In the genomic region with DNA sequence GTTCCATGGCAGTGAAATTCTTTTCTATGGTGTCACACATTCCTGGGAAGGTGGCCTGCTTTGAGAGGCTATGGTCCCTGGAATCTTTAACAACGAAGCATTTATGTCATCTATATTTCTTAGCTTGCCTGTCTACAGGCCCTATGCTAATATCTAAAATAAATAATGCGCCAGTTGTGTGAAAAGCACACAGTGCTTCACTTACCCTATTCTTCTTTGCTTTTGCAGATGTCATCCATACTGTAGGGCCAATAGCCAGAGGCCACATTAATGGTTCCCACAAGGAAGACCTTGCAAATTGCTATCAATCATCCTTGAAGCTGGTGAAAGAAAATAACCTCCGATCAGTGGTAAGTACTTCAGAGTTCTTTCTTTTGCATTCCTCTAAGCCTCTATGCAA, we compare ENCODE assay signal across 24 mouse cellular contexts.
DNase-seq lines count a peak whose midpoint lies in the region; ATAC-seq lines count a peak whose summit lies in the region.
"Had no signal": no experiment of that assay in that cellular context is flagged by ENCODE, and none has a peak within 500 bp of the region (broad histone marks: within the 10 kb centered on the region; RNA-seq: fewer than 3 reads in every experiment).

No protein-coding gene starts in this region.

- H3K4me2 ChIP-seq in forebrain, embryonic 11.5 days (ENCODE audit: low read depth, low read length, severe bottlenecking): no peak overlapping the region
- no peak overlapping the region for H3K4me2 ChIP-seq in limb, embryonic 11.5 days (ENCODE audit: low read depth, severe bottlenecking)
- H3K4me2 ChIP-seq: hindbrain, embryonic 12.5 days had no signal

- H3K36me3 ChIP-seq in forebrain, embryonic 11.5 days (ENCODE audit: control insufficient read depth, insufficient read depth, low read length): no peaks in the 10 kb centered on the region
- H3K36me3 ChIP-seq in forebrain, embryonic 10.5 days (replicated peaks): no peaks in the 10 kb centered on the region
- no peaks in the 10 kb centered on the region for H3K36me3 ChIP-seq in limb, embryonic 11.5 days (ENCODE audit: control insufficient read depth, insufficient read depth, low read length)
- no peaks in the 10 kb centered on the region for H3K36me3 ChIP-seq in limb, embryonic 10.5 days
- H3K36me3 ChIP-seq: G1E; heart, embryonic 10.5 days; hindbrain, embryonic 12.5 days had no signal

- no peaks in the 10 kb centered on the region for H3K9me3 ChIP-seq in forebrain, embryonic 11.5 days (ENCODE audit: control insufficient read depth, low read length)
- H3K9me3 ChIP-seq in forebrain, embryonic 10.5 days: no peaks in the 10 kb centered on the region
- H3K9me3 ChIP-seq in limb, embryonic 11.5 days (ENCODE audit: control insufficient read depth, low read length): no peaks in the 10 kb centered on the region
- no peaks in the 10 kb centered on the region for H3K9me3 ChIP-seq in limb, embryonic 10.5 days (replicated peaks)
- H3K9me3 ChIP-seq: heart, embryonic 10.5 days; hindbrain, embryonic 12.5 days had no signal

- peak; percentile 61 for ATAC-seq in forebrain, embryonic 11.5 days (replicated peaks; ENCODE audit: low FRiP score)
- ATAC-seq in limb, embryonic 11.5 days (ENCODE audit: insufficient number of reproducible peaks, low FRiP score, low TSS enrichment, low read depth): peak; percentile 44; the same call in 1 of the 2 replicates
- ATAC-seq: activated CD4-positive, CD25-positive, alpha-beta regulatory T cell, adult 4 months; CD4-positive, CD25-positive, alpha-beta regulatory T cell, adult 4 months; hindbrain, embryonic 16.5 days; inflammation-experienced regulatory T-cells, adult 6 months; intestine, postnatal 0 days had no signal

- 68% methylated on average over 3 of the region's 3 CpGs for WGBS in forebrain, embryonic 11.5 days
- 85% methylated on average over 3 of the region's 3 CpGs for WGBS in forebrain, embryonic 10.5 days
- WGBS in limb, embryonic 11.5 days: 82% methylated on average over 3 of the region's 3 CpGs
- WGBS in limb, embryonic 10.5 days: 83% methylated on average over 3 of the region's 3 CpGs

- DNase-seq in forebrain, embryonic 11.5 days (ENCODE audit: low spot score): no peak
- DNase-seq in forebrain, embryonic 10.5 days (ENCODE audit: extremely low spot score, low spot score): no peak
- DNase-seq in limb, embryonic 11.5 days (ENCODE audit: low spot score): no peak
- DNase-seq in limb, embryonic 10.5 days (ENCODE audit: low spot score): no peak
- peak; percentile 5 for DNase-seq in R1 (ENCODE audit: low read depth, low spot score)
- DNase-seq in mesoderm, embryonic 11.5 days (ENCODE audit: low read depth, low spot score): peak; percentile 32
- DNase-seq in right cerebral cortex, postnatal 36 days (ENCODE audit: low spot score in 2 of 2): no peak
- DNase-seq: adrenal gland, postnatal 14 days; B cell, adult 2 months; cerebellum, adult 18-20 months; cerebellum, postnatal 10 days; gastrocnemius, postnatal 10 days; heart, adult 18-20 months; heart, postnatal 10 days; heart, postnatal 4 days; kidney, adult 8-10 months had no signal

- no peak overlapping the region for H3K27ac ChIP-seq in forebrain, embryonic 11.5 days (ENCODE audit: low read depth, low read length)
- H3K27ac ChIP-seq in forebrain, embryonic 10.5 days: no peak overlapping the region
- no peak overlapping the region for H3K27ac ChIP-seq in limb, embryonic 11.5 days (replicated peaks; ENCODE audit: low read depth, low read length)
- no peak overlapping the region for H3K27ac ChIP-seq in limb, embryonic 10.5 days
- H3K27ac ChIP-seq: heart, embryonic 10.5 days; hindbrain, embryonic 12.5 days had no signal

- no peaks in the 10 kb centered on the region for H3K4me1 ChIP-seq in forebrain, embryonic 11.5 days (replicated peaks; ENCODE audit: control insufficient read depth, insufficient read depth, low read length)
- H3K4me1 ChIP-seq in forebrain, embryonic 10.5 days: peaks cover 3% of the 10 kb centered on the region; the same call in 1 of the 2 replicates
- no peaks in the 10 kb centered on the region for H3K4me1 ChIP-seq in limb, embryonic 11.5 days (ENCODE audit: control insufficient read depth, insufficient read depth, low read length)
- H3K4me1 ChIP-seq in limb, embryonic 10.5 days: no peaks in the 10 kb centered on the region
- H3K4me1 ChIP-seq: heart, embryonic 10.5 days; hindbrain, embryonic 12.5 days had no signal

- no peak overlapping the region for H3K9ac ChIP-seq in forebrain, embryonic 11.5 days (ENCODE audit: low read length)
- H3K9ac ChIP-seq in limb, embryonic 11.5 days (ENCODE audit: low read length): no peak overlapping the region
- H3K9ac ChIP-seq: hindbrain, embryonic 12.5 days had no signal

- H3K27me3 ChIP-seq in forebrain, embryonic 11.5 days (ENCODE audit: control insufficient read depth, insufficient read depth, low read length): no peaks in the 10 kb centered on the region
- no peaks in the 10 kb centered on the region for H3K27me3 ChIP-seq in forebrain, embryonic 10.5 days (ENCODE audit: poor library complexity, severe bottlenecking)
- H3K27me3 ChIP-seq in limb, embryonic 11.5 days (ENCODE audit: control insufficient read depth, insufficient read depth, low read length): no peaks in the 10 kb centered on the region
- H3K27me3 ChIP-seq in limb, embryonic 10.5 days (ENCODE audit: low read depth, poor library complexity, severe bottlenecking): no peaks in the 10 kb centered on the region
- H3K27me3 ChIP-seq: hindbrain, embryonic 12.5 days had no signal

- H3K4me3 ChIP-seq in forebrain, embryonic 11.5 days (ENCODE audit: low read depth, low read length): no peak overlapping the region
- no peak overlapping the region for H3K4me3 ChIP-seq in forebrain, embryonic 10.5 days
- no peak overlapping the region for H3K4me3 ChIP-seq in limb, embryonic 11.5 days (ENCODE audit: low read depth, low read length)
- no peak overlapping the region for H3K4me3 ChIP-seq in limb, embryonic 10.5 days
- H3K4me3 ChIP-seq: heart, embryonic 10.5 days; hindbrain, embryonic 12.5 days had no signal

Comparison
In these comparisons a context has a peak if more than half of its experiments do, and no peak if none do; other contexts are left out.
1. DNase-seq: peak in R1 (single experiment) and mesoderm, embryonic 11.5 days (single experiment); none in forebrain, embryonic 11.5 days (single experiment), forebrain, embryonic 10.5 days (single experiment), limb, embryonic 11.5 days (single experiment), limb, embryonic 10.5 days (single experiment) and right cerebral cortex, postnatal 36 days (0 of 2).